Mouse (Mus musculus): ENCODE results near the gene Iffo2. TPM values are rescaled to one million over a fixed set of nuclear protein-coding genes. Genes with fewer than 3 reads are reported as not detected.

The Iffo2 gene
- total and polyA plus RNA-seq, 3 experiments: 0.38 to 3.0 (median 0.60) TPM

DNA sequence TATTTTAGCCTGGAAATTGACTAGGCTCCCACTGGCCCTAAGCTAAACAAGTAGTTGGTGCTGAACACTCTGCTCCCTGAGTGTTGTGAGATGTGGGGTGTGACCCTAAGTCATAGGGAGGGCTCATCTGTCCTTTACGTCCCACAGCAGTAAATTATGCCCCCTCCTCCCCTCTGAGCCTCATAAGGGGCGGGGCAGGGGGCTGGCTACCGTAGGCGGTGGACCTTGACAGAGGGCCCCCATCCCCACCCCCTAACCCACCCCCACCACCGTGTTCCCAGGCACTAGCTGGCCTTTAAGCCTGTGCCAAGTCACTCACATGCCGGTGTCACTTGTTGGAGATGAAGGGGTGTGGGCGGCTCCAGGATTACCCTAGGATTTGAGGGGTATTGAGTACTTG is 45.9 kb upstream of the Iffo2 start:
- in situ Hi-C loops (cut with MboI; ENCODE audit: low pct_ligation_motif_present, low pct_unique_long_range_greater_than_20kb, low sequenced_read_pairs) (no loop called here), dilution Hi-C loops (cut with MboI; ENCODE audit: extremely low pct_ligation_motif_present, extremely low pct_unique_long_range_greater_than_20kb, low sequenced_read_pairs) (no loop called here)
- Histone ChIP-seq H3K4me2 (ENCODE audit: insufficient read depth, low read depth, poor library complexity, severe bottlenecking) (no peak overlapping the region), H3K9me3 (replicated peaks; ENCODE audit: low read length) (no peaks in the 10 kb centered on the region), H3K4me1 (ENCODE audit: control insufficient read depth in 1 of 2, insufficient read depth in 2 of 2) (peaks cover 0 to 5% of the 10 kb centered on the region in 2 experiments; a peak in 1 of 4 replicates), H3K36me3 (replicated peaks in 1 of 2; ENCODE audit: control insufficient read depth in 1 of 2, insufficient read depth in 1 of 2, low read length in 1 of 2) (peaks cover 89 to 98% of the 10 kb centered on the region in 2 experiments), H3K27ac (ENCODE audit: insufficient read depth, low read depth) (no peak overlapping the region), H3K9ac (ENCODE audit: insufficient read depth, low read depth) (no peak overlapping the region), H3K27me3 (replicated peaks) (no peaks in the 10 kb centered on the region), H3K79me2 (replicated peaks; ENCODE audit: control insufficient read depth, extremely low read depth, insufficient read depth, poor library complexity, severe bottlenecking) (no peaks in the 10 kb centered on the region), H3K4me3 (replicated peaks in 1 of 3; ENCODE audit: low read depth in 2 of 3, low read length in 2 of 3, poor library complexity in 1 of 3) (no peak overlapping the region)
- TF ChIP-seq HCFC1 (IDR thresholded peaks at IDR 0.05; ENCODE audit: low read depth, low read length): no peak
- TF ChIP-seq JUND (conservative IDR thresholded peaks at IDR 0.05; ENCODE audit: low read depth, low read length): no peak
- no peak for TF ChIP-seq E2F4 (IDR thresholded peaks at IDR 0.05; ENCODE audit: insufficient replicate concordance, low read depth, low read length)
- no peak for TF ChIP-seq ELF1 (IDR thresholded peaks at IDR 0.05; ENCODE audit: low read depth, low read length)
- no peak for TF ChIP-seq CTCF (conservative IDR thresholded peaks at IDR 0.05 in 1 of 2, IDR thresholded peaks at IDR 0.05 in 1 of 2; ENCODE audit: low read depth in 2 of 2, low read length in 2 of 2)
- TF ChIP-seq TBP (conservative IDR thresholded peaks at IDR 0.05; ENCODE audit: low read depth, low read length): no peak
- TF ChIP-seq MYC (IDR thresholded peaks at IDR 0.05; ENCODE audit: low read depth, low read length): no peak
- no peak for TF ChIP-seq MAX (IDR thresholded peaks at IDR 0.05; ENCODE audit: low read length)
- no peak for TF ChIP-seq UBTF (IDR thresholded peaks at IDR 0.05; ENCODE audit: low read depth, low read length)
- no peak for TF ChIP-seq CHD1 (IDR thresholded peaks at IDR 0.05; ENCODE audit: low read depth, low read length)
- TF ChIP-seq EP300 (IDR thresholded peaks at IDR 0.05; ENCODE audit: low read length): no peak
- no peak for TF ChIP-seq MAFK (IDR thresholded peaks at IDR 0.05; ENCODE audit: insufficient replicate concordance, low read length)
- TF ChIP-seq BHLHE40 (IDR thresholded peaks at IDR 0.05; ENCODE audit: low read depth, low read length): no peak
- TF ChIP-seq ZNF384 (IDR thresholded peaks at IDR 0.05; ENCODE audit: low read depth, low read length): no peak
- no peak for TF ChIP-seq IRF4 (IDR thresholded peaks at IDR 0.05; ENCODE audit: low read depth, low read length)
- no peak for DNase-seq (ENCODE audit: extremely low read depth)

DNA sequence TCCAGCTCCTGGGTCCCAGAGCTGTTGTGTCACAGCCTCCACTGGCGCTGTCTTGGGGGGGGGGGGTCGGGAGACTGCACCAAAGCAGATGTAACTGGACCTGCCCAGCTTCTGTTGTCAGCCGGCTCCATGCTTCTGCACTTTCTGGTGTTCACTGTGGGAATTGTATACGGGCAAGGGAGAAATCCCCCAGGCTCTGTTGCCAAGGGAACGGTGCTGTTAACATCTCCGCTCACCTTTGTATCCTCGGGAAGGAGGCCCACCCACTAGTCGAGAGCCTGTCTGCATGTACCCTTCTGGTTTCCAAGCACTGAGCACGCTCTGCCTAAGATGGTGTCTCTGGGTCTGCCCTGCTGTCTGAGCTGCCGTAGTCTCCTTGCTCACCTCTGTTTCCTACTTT is 43.3 kb upstream of the Iffo2 start:
- H3K4me3 ChIP-seq (replicated peaks in 1 of 3; ENCODE audit: low read depth in 2 of 3, low read length in 2 of 3, poor library complexity in 1 of 3): no peak overlapping the region
- dilution Hi-C loops (cut with MboI; ENCODE audit: extremely low pct_ligation_motif_present, extremely low pct_unique_long_range_greater_than_20kb, low sequenced_read_pairs): no loop called here
- H3K9ac ChIP-seq (ENCODE audit: insufficient read depth, low read depth): no peak overlapping the region
- H3K27me3 ChIP-seq (replicated peaks): no peaks in the 10 kb centered on the region
- no peaks in the 10 kb centered on the region for H3K79me2 ChIP-seq (replicated peaks; ENCODE audit: control insufficient read depth, extremely low read depth, insufficient read depth, poor library complexity, severe bottlenecking)
- H3K36me3 ChIP-seq (replicated peaks in 1 of 2; ENCODE audit: control insufficient read depth in 1 of 2, insufficient read depth in 1 of 2, low read length in 1 of 2): peaks cover 85 to 99% of the 10 kb centered on the region in 2 experiments
- no peaks in the 10 kb centered on the region for H3K9me3 ChIP-seq (replicated peaks; ENCODE audit: low read length)
- no peak for DNase-seq (ENCODE audit: extremely low read depth)
- TF ChIP-seq SIN3A (IDR thresholded peaks at IDR 0.05; ENCODE audit: low read length) (no peak), SMC3 (IDR thresholded peaks at IDR 0.05; ENCODE audit: low read depth, low read length) (no peak), POLR2AphosphoS2 (IDR thresholded peaks at IDR 0.05; ENCODE audit: low read depth, low read length) (no peak), PAX5 (IDR thresholded peaks at IDR 0.05; ENCODE audit: low read length) (no peak), JUN (IDR thresholded peaks at IDR 0.05; ENCODE audit: insufficient read depth, low read depth, low read length) (no peak), E2F4 (IDR thresholded peaks at IDR 0.05; ENCODE audit: insufficient replicate concordance, low read depth, low read length) (no peak), USF2 (conservative IDR thresholded peaks at IDR 0.05; ENCODE audit: low read depth, low read length) (no peak), ZC3H11A (IDR thresholded peaks at IDR 0.05; ENCODE audit: low read depth, low read length) (no peak), TBP (conservative IDR thresholded peaks at IDR 0.05; ENCODE audit: low read depth, low read length) (no peak), CHD1 (IDR thresholded peaks at IDR 0.05; ENCODE audit: low read depth, low read length) (no peak), CTCF (conservative IDR thresholded peaks at IDR 0.05 in 1 of 2, IDR thresholded peaks at IDR 0.05 in 1 of 2; ENCODE audit: low read depth in 2 of 2, low read length in 2 of 2) (no peak), NELFE (IDR thresholded peaks at IDR 0.05; ENCODE audit: low read depth, low read length) (no peak), ZNF384 (IDR thresholded peaks at IDR 0.05; ENCODE audit: low read depth, low read length) (no peak), MAFK (IDR thresholded peaks at IDR 0.05; ENCODE audit: insufficient replicate concordance, low read length) (no peak), MAZ (IDR thresholded peaks at IDR 0.05; ENCODE audit: low read depth, low read length) (no peak), JUND (conservative IDR thresholded peaks at IDR 0.05; ENCODE audit: low read depth, low read length) (no peak), MAX (IDR thresholded peaks at IDR 0.05; ENCODE audit: low read length) (no peak), KAT2A (IDR thresholded peaks at IDR 0.05; ENCODE audit: insufficient replicate concordance, low read length) (no peak), CHD2 (IDR thresholded peaks at IDR 0.05; ENCODE audit: low read length) (no peak)
- H3K4me1 ChIP-seq (ENCODE audit: control insufficient read depth in 1 of 2, insufficient read depth in 2 of 2): peaks cover 2 to 13% of the 10 kb centered on the region in 2 experiments; a peak in 3 of 4 replicates
- no peak overlapping the region for H3K27ac ChIP-seq (ENCODE audit: insufficient read depth, low read depth)
- H3K4me2 ChIP-seq (ENCODE audit: insufficient read depth, low read depth, poor library complexity, severe bottlenecking): no peak overlapping the region
- in situ Hi-C loops (cut with MboI; ENCODE audit: low pct_ligation_motif_present, low pct_unique_long_range_greater_than_20kb, low sequenced_read_pairs): no loop called here
